ENCODE assay signal across 8 mouse cellular contexts in genomic region chr4:141664799-141665198, GRCm38 (mm10). TPM values are rescaled to one million over a fixed set of nuclear protein-coding genes. Genes with fewer than 3 reads are reported as not detected.
DNase-seq lines count a peak whose midpoint lies in the region; ATAC-seq lines count a peak whose summit lies in the region.

Gene Plekhm2 (minus strand): TSS chr4:141664899.

- H3K4me3 ChIP-seq in neural tube, embryonic 11.5 days (ENCODE audit: low read depth, low read length): peak within 1 kb of the TSS; percentile 82
- peak within 1 kb of the TSS; percentile 87 for H3K4me3 ChIP-seq in forebrain, embryonic 10.5 days
- peak within 1 kb of the TSS; percentile 89 for H3K4me3 ChIP-seq in limb, embryonic 15.5 days
- H3K4me3 ChIP-seq in stomach, embryonic 15.5 days (replicated peaks): peak within 1 kb of the TSS; percentile 85

- no peak for DNase-seq in neural tube, embryonic 11.5 days (ENCODE audit: low spot score)
- DNase-seq in neural tube, embryonic 10.5 days (ENCODE audit: extremely low spot score, low spot score): no peak
- DNase-seq in forebrain, embryonic 10.5 days (ENCODE audit: extremely low spot score, low spot score): no peak
- no peak for DNase-seq in heart, postnatal 4 days
- no peak for DNase-seq in frontal cortex, postnatal 25 days (ENCODE audit: low spot score in 2 of 2)
- DNase-seq in natural killer cell, adult 2 months (ENCODE audit: low spot score in 2 of 2): no peak

- H3K9ac ChIP-seq in neural tube, embryonic 11.5 days (ENCODE audit: low read length): peak within 1 kb of the TSS; percentile 82
- H3K9ac ChIP-seq in limb, embryonic 15.5 days: peak within 1 kb of the TSS; percentile 96
- H3K9ac ChIP-seq in stomach, embryonic 15.5 days: peak within 1 kb of the TSS; percentile 92

- 74% methylated on average over 8 of the region's 8 CpGs for WGBS in neural tube, embryonic 11.5 days
- 71% methylated on average over 8 of the region's 8 CpGs for WGBS in forebrain, embryonic 10.5 days
- WGBS in limb, embryonic 15.5 days: 65% methylated on average over 8 of the region's 8 CpGs
- WGBS in stomach, embryonic 15.5 days: 68% methylated on average over 8 of the region's 8 CpGs

- no peaks in the 10 kb centered on the region for H3K27me3 ChIP-seq in neural tube, embryonic 11.5 days (ENCODE audit: control insufficient read depth, insufficient read depth, low read length)
- peaks cover 3% of the 10 kb centered on the region; the same call in 1 of the 2 replicates for H3K27me3 ChIP-seq in forebrain, embryonic 10.5 days (ENCODE audit: poor library complexity, severe bottlenecking)
- no peaks in the 10 kb centered on the region for H3K27me3 ChIP-seq in limb, embryonic 15.5 days
- no peaks in the 10 kb centered on the region for H3K27me3 ChIP-seq in stomach, embryonic 15.5 days (replicated peaks)

- H3K4me1 ChIP-seq in neural tube, embryonic 11.5 days (ENCODE audit: control insufficient read depth, insufficient read depth, low read length): peaks cover 7% of the 10 kb centered on the region
- H3K4me1 ChIP-seq in forebrain, embryonic 10.5 days: peaks cover 26% of the 10 kb centered on the region
- peaks cover 15% of the 10 kb centered on the region for H3K4me1 ChIP-seq in limb, embryonic 15.5 days
- peaks cover 16% of the 10 kb centered on the region; the same call in 1 of the 2 replicates for H3K4me1 ChIP-seq in stomach, embryonic 15.5 days

- no peaks in the 10 kb centered on the region for H3K9me3 ChIP-seq in neural tube, embryonic 11.5 days (ENCODE audit: control insufficient read depth, low read length)
- H3K9me3 ChIP-seq in forebrain, embryonic 10.5 days: no peaks in the 10 kb centered on the region
- H3K9me3 ChIP-seq in limb, embryonic 15.5 days: no peaks in the 10 kb centered on the region
- no peaks in the 10 kb centered on the region for H3K9me3 ChIP-seq in stomach, embryonic 15.5 days

- H3K4me2 ChIP-seq in neural tube, embryonic 11.5 days (ENCODE audit: low read depth): peak within 1 kb of the TSS; percentile 91
- peak within 1 kb of the TSS; percentile 79 for H3K4me2 ChIP-seq in limb, embryonic 15.5 days
- peak within 1 kb of the TSS; percentile 89 for H3K4me2 ChIP-seq in stomach, embryonic 15.5 days

- 0 out of 2 replicates have a peak within 1 kb of the TSS, but pooled peaks have one; percentile 53 for H3K27ac ChIP-seq in neural tube, embryonic 11.5 days (ENCODE audit: low read depth, low read length)
- peak within 1 kb of the TSS; percentile 90 for H3K27ac ChIP-seq in forebrain, embryonic 10.5 days
- peak within 1 kb of the TSS; percentile 80 for H3K27ac ChIP-seq in limb, embryonic 15.5 days
- H3K27ac ChIP-seq in stomach, embryonic 15.5 days: peak within 1 kb of the TSS; percentile 59

- ATAC-seq in neural tube, embryonic 11.5 days (ENCODE audit: insufficient read depth, low FRiP score, low TSS enrichment): no peak
- 0 out of 2 replicates have a peak, but pooled peaks have one; percentile 16 for ATAC-seq in limb, embryonic 15.5 days (ENCODE audit: insufficient number of reproducible peaks, low FRiP score, low TSS enrichment, low read depth)
- ATAC-seq in stomach, embryonic 15.5 days (ENCODE audit: insufficient read depth, low FRiP score, low read depth): 0 out of 2 replicates have a peak, but pooled peaks have one; percentile 11

- H3K36me3 ChIP-seq in neural tube, embryonic 11.5 days (ENCODE audit: control insufficient read depth, insufficient read depth, low read length): no peaks in the 10 kb centered on the region
- peaks cover 21% of the 10 kb centered on the region for H3K36me3 ChIP-seq in forebrain, embryonic 10.5 days (replicated peaks)
- peaks cover 15% of the 10 kb centered on the region for H3K36me3 ChIP-seq in limb, embryonic 15.5 days
- no peaks in the 10 kb centered on the region for H3K36me3 ChIP-seq in stomach, embryonic 15.5 days

RNA-seq across cellular contexts. Expression of gene Plekhm2, which starts in this region (rescaled TPM):
- 3.4 and 3.6 TPM in 2 replicates for polyA plus RNA-seq in neural tube, embryonic 11.5 days (2014; fragmentation: Nextera tagmentation; extraction: Ambion mirVana)
- 4.0 and 4.4 TPM in 2 replicates for polyA plus RNA-seq in forebrain, embryonic 10.5 days (2016; fragmentation: Nextera tagmentation; extraction: Ambion mirVana)
- total RNA-seq in heart, postnatal 4 days (2021): 10 to 100 TPM; 57.5 to 64.5 TPM
- polyA plus RNA-seq in limb, embryonic 15.5 days (2015; fragmentation: Nextera tagmentation; extraction: Ambion mirVana): 5.8 and 6.5 TPM in 2 replicates
- 6.2 and 6.9 TPM in 2 replicates for polyA plus RNA-seq in stomach, embryonic 15.5 days (2015; fragmentation: Nextera tagmentation; extraction: Ambion mirVana)
